Mouse (Mus musculus) liver, postnatal 0 days (tissue): ENCODE data around the gene Olfr209. TPM values are rescaled to one million over a fixed set of nuclear protein-coding genes. Genes with fewer than 3 reads are reported as not detected.
A peak's percentile ranks its signal among the peaks of the same experiment; 100 is the strongest.

Experiments used
- ATAC-seq: fragments of 200-750 bp; cut with Nextera tagmentation; 2 replicates; pipeline ENCODE4 v1.8.0; 2017; ENCODE audit warnings: mild to moderate bottlenecking, moderate library complexity
- DNase-seq: peaks from one replicate; pipeline ENCODE4 v3.0.0-alpha.2; 2016
- H3K27ac ChIP-seq: fragments of 300-500 bp; sonication (generic); 2 replicates; pipeline ENCODE4 v1.5.1; 2014; ENCODE audit warnings: antibody characterized with exemption, moderate library complexity, mild to moderate bottlenecking, low read depth
- H3K27me3 ChIP-seq: fragments of 300-500 bp; sonication (generic); 2 replicates; pipeline ENCODE4 v1.6.1; 2014; ENCODE audit warnings: low read length, control low read depth, mixed read lengths; ENCODE audit not compliant: insufficient read depth
- H3K36me3 ChIP-seq: fragments of 300-500 bp; sonication (generic); replicated peaks from 2 replicates; pipeline ENCODE4 v1.6.1; 2014; ENCODE audit warnings: mild to moderate bottlenecking, control low read depth, low read length, moderate library complexity, mixed read lengths; ENCODE audit not compliant: insufficient read depth
- H3K4me1 ChIP-seq: fragments of 300-500 bp; sonication (generic); 2 replicates; pipeline ENCODE4 v1.6.1; 2014; ENCODE audit warnings: antibody characterized with exemption, mild to moderate bottlenecking, control low read depth; ENCODE audit not compliant: insufficient read depth
- H3K4me2 ChIP-seq: fragments of 300-500 bp; sonication (generic); 2 replicates; pipeline ENCODE4 v1.6.1; 2014; ENCODE audit warnings: low read depth, mild to moderate bottlenecking, low read length, moderate library complexity, mixed read lengths
- H3K4me3 ChIP-seq: fragments of 300-500 bp; sonication (generic); 2 replicates; pipeline ENCODE4 v1.5.1; 2014; ENCODE audit warnings: low read depth, low read length
- H3K9ac ChIP-seq: fragments of 300-500 bp; sonication (generic); replicated peaks from 2 replicates; pipeline ENCODE4 v1.6.1; 2014; ENCODE audit warnings: mild to moderate bottlenecking, moderate library complexity
- H3K9me3 ChIP-seq: fragments of 300-500 bp; sonication (generic); 2 replicates; pipeline ENCODE4 v1.6.1; 2016; ENCODE audit warnings: mild to moderate bottlenecking, control low read depth, low read length, mixed read lengths
- CTCF ChIP-seq: sonication (generic); IDR thresholded peaks from 2 replicates; pipeline ENCODE4 v1.5.1; 2016; ENCODE audit warnings: antibody characterized with exemption, low read depth
- EP300 ChIP-seq: IDR thresholded peaks from 2 replicates; pipeline ENCODE4 v1.6.1; 2016; ENCODE audit warnings: antibody characterized with exemption, low read depth, mild to moderate bottlenecking
- WGBS: fragments of 180-500 bp; shearing (Covaris S2); extraction: QIAGEN DNeasy Blood & Tissue Kit; methylation state at CpG from one replicate; pipeline ENCODE4 v1.1.7; 2014; ENCODE audit not compliant: insufficient replicate concordance; 5-methylcytosine and 5-hydroxymethylcytosine counted together
- polyA plus RNA-seq: library from polyadenylated mRNA; unstranded; fragments of >200 nt; fragmentation: Nextera tagmentation; extraction: Ambion mirVana; gene quantifications from 2 replicates; pipeline ENCODE4 v1.2.1, GENCODE M21; 2015

Olfr209 gene
- polyA plus RNA-seq: not detected in 2 replicates

DNA sequence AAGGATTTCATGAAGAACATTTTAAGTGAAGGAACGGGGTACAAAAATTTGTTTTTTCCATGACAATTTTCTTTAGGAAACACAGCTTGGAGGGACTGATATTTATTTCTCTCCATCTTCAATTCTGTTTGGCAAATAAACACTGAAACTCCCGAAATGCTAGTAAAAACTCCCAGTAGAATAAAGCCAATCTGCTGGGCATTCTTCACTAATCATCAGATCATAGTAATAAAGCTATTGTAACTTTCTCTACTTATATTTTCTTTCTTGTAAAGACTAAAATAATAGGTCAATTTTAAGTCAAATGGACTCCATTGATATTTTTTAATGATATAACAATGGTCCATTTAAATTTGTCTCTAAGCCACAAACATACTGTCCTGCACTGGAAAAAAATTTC lies at the start of gene Olfr209:
Olfr209 (minus strand) TSS at position 101 of the 400 bp plus-strand sequence.
- TF ChIP-seq EP300: no peak
- no peak for TF ChIP-seq CTCF

GRCm38 (mm10) chr16:59413475-59413874 lies 49.7 kb upstream of the Olfr209 start:
- no peak overlapping the region for H3K4me2 ChIP-seq
- H3K36me3 ChIP-seq: no peaks in the 10 kb centered on the region
- H3K9ac ChIP-seq: no peak overlapping the region
- H3K9me3 ChIP-seq: no peaks in the 10 kb centered on the region
- no peaks in the 10 kb centered on the region for H3K27me3 ChIP-seq
- TF ChIP-seq CTCF: no peak
- no peak for TF ChIP-seq EP300
- H3K27ac ChIP-seq: no peak overlapping the region
- no peaks in the 10 kb centered on the region for H3K4me1 ChIP-seq
- ATAC-seq (no peak), DNase-seq (no peak)
- 56% methylated on average over 4 of the region's 4 CpGs for WGBS
- no peak overlapping the region for H3K4me3 ChIP-seq

More for the DNA sequence above, at the start of gene Olfr209:
- H3K36me3 ChIP-seq: no peaks in the 10 kb centered on the region
- H3K9me3 ChIP-seq: no peaks in the 10 kb centered on the region
- no peaks in the 10 kb centered on the region for H3K27me3 ChIP-seq
- no peak for ATAC-seq
- no peak within 1 kb of the TSS for H3K9ac ChIP-seq
- H3K27ac ChIP-seq: no peak within 1 kb of the TSS
- H3K4me1 ChIP-seq: no peaks in the 10 kb centered on the region
- no peak within 1 kb of the TSS for H3K4me2 ChIP-seq
- no peak within 1 kb of the TSS for H3K4me3 ChIP-seq
- WGBS: 67% methylated on average over 2 of the region's 2 CpGs
- DNase-seq: no peak

GRCm38 (mm10) chr16:59409800-59410199 lies 46.0 kb upstream of the Olfr209 start:
- Histone ChIP-seq H3K4me1 (no peaks in the 10 kb centered on the region), H3K36me3 (no peaks in the 10 kb centered on the region), H3K27ac (no peak overlapping the region), H3K4me3 (no peak overlapping the region), H3K9me3 (no peaks in the 10 kb centered on the region), H3K9ac (no peak overlapping the region), H3K4me2 (no peak overlapping the region), H3K27me3 (no peaks in the 10 kb centered on the region)
- WGBS: 67% methylated on average over 2 of the region's 2 CpGs
- no peak for ATAC-seq
- TF ChIP-seq CTCF (no peak), EP300 (no peak)
- DNase-seq: no peak

GRCm38 (mm10) chr16:59409341-59409748 lies 45.6 kb upstream of the Olfr209 start:
- Histone ChIP-seq H3K36me3 (no peaks in the 10 kb centered on the region), H3K27me3 (no peaks in the 10 kb centered on the region), H3K9ac (no peak overlapping the region), H3K27ac (no peak overlapping the region), H3K4me2 (no peak overlapping the region), H3K9me3 (no peaks in the 10 kb centered on the region), H3K4me1 (no peaks in the 10 kb centered on the region), H3K4me3 (no peak overlapping the region)
- no peak for TF ChIP-seq EP300
- TF ChIP-seq CTCF: no peak
- WGBS: 76% methylated on average over 15 of the region's 15 CpGs
- DNase-seq: no peak
- no peak for ATAC-seq

GRCm38 (mm10) chr16:59407032-59407431 lies 43.2 kb upstream of the Olfr209 start, which contains the start of gene Gabrr3:
Gene Gabrr3, plus strand, starts transcription at chr16:59407332.
- Histone ChIP-seq H3K27ac (no peak within 1 kb of the TSS), H3K4me2 (no peak within 1 kb of the TSS), H3K36me3 (no peaks in the 10 kb centered on the region), H3K9me3 (no peaks in the 10 kb centered on the region), H3K4me1 (no peaks in the 10 kb centered on the region), H3K9ac (no peak within 1 kb of the TSS), H3K27me3 (no peaks in the 10 kb centered on the region), H3K4me3 (no peak within 1 kb of the TSS)
- 56% methylated on average over 5 of the region's 5 CpGs for WGBS
- TF ChIP-seq EP300 (no peak), CTCF (no peak)
- DNase-seq: no peak
- ATAC-seq: no peak

DNA sequence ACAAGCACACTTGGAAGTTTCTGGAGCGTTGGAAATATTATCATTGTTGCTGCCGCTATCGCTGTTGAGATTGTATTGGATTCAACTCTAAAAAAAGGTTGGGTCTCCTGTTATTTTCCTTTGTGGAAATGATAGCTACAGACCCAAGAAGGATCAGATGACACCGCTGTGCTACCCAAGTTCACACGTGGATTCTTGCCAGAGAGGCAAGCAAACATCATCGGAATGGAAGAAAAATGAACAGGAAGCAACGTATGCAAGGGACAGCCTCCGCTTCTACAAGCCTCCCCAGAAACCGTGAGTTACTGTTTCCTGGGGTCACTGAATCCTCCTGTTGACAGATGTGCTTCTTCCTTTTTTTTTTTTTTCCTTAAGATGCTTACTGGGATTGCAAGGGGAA lies 41.0 kb upstream of the Olfr209 start:
- Histone ChIP-seq H3K4me2 (no peak overlapping the region), H3K9ac (no peak overlapping the region), H3K4me3 (no peak overlapping the region), H3K27ac (no peak overlapping the region), H3K36me3 (no peaks in the 10 kb centered on the region), H3K27me3 (no peaks in the 10 kb centered on the region), H3K4me1 (no peaks in the 10 kb centered on the region), H3K9me3 (no peaks in the 10 kb centered on the region)
- TF ChIP-seq CTCF: no peak
- no peak for TF ChIP-seq EP300
- DNase-seq: no peak
- no peak for ATAC-seq
- 62% methylated on average over 9 of the region's 9 CpGs for WGBS

- TF ChIP-seq CTCF: peak; percentile 69
- TF ChIP-seq EP300: no peak
- no peak overlapping the region for H3K4me2 ChIP-seq
- no peak overlapping the region for H3K4me3 ChIP-seq
- no peaks in the 10 kb centered on the region for H3K36me3 ChIP-seq
- H3K27ac ChIP-seq: no peak overlapping the region
- DNase-seq: no peak
- no peaks in the 10 kb centered on the region for H3K4me1 ChIP-seq
- WGBS: 6% methylated on average over 4 of the region's 4 CpGs
- no peak overlapping the region for H3K9ac ChIP-seq
- H3K9me3 ChIP-seq: no peaks in the 10 kb centered on the region
- ATAC-seq: no peak
- H3K27me3 ChIP-seq: no peaks in the 10 kb centered on the region
Observed at GRCm38 (mm10) chr16:59403684-59404083, 39.9 kb upstream of the Olfr209 start.
